Mouse (Mus musculus) intestine, postnatal 0 days (tissue): ENCODE measurements around the gene Mical2. TPM values are rescaled to one million over a fixed set of nuclear protein-coding genes. Genes with fewer than 3 reads are reported as not detected.

Experiments used
- ATAC-seq: fragments of 200-750 bp; cut with Nextera tagmentation; 2 replicates; pipeline ENCODE4 v1.8.0; 2017; ENCODE audit warnings: mild to moderate bottlenecking, moderate TSS enrichment, moderate library complexity
- H3K27ac ChIP-seq: fragments of 300-500 bp; sonication (generic); 2 replicates; pipeline ENCODE4 v1.5.1; 2014; ENCODE audit warnings: mild to moderate bottlenecking, low read depth, low read length, moderate library complexity
- H3K27me3 ChIP-seq: fragments of 300-500 bp; sonication (generic); replicated peaks from 2 replicates; pipeline ENCODE4 v1.6.1; 2014; ENCODE audit warnings: low read length, mixed read lengths; ENCODE audit not compliant: control insufficient read depth, insufficient read depth
- H3K36me3 ChIP-seq: fragments of 300-500 bp; sonication (generic); 2 replicates; pipeline ENCODE4 v1.6.1; 2014; ENCODE audit warnings: mild to moderate bottlenecking, moderate library complexity; ENCODE audit not compliant: control insufficient read depth, insufficient read depth
- H3K4me1 ChIP-seq: fragments of 300-500 bp; sonication (generic); replicated peaks from 2 replicates; pipeline ENCODE4 v1.6.1; 2014; ENCODE audit warnings: antibody characterized with exemption, low read length, mixed read lengths; ENCODE audit not compliant: control insufficient read depth, insufficient read depth
- H3K4me2 ChIP-seq: fragments of 300-500 bp; sonication (generic); replicated peaks from 2 replicates; pipeline ENCODE4 v1.6.1; 2014; ENCODE audit warnings: low read depth, mild to moderate bottlenecking, moderate library complexity
- H3K4me3 ChIP-seq: fragments of 300-500 bp; sonication (generic); 2 replicates; pipeline ENCODE4 v1.5.1; 2014; ENCODE audit warnings: low read depth, low read length
- H3K9ac ChIP-seq: fragments of 300-500 bp; sonication (generic); 2 replicates; pipeline ENCODE4 v1.6.1; 2014; ENCODE audit warnings: mild to moderate bottlenecking, low read depth, low read length
- H3K9me3 ChIP-seq: fragments of 300-500 bp; sonication (generic); 2 replicates; pipeline ENCODE4 v1.6.1; 2016; ENCODE audit warnings: mixed run types; ENCODE audit not compliant: control insufficient read depth
- CTCF ChIP-seq: sonication (generic); IDR thresholded peaks from 2 replicates; pipeline ENCODE4 v1.5.1; 2016; ENCODE audit warnings: low read depth, mild to moderate bottlenecking, control low read depth, antibody characterized with exemption, moderate library complexity
- WGBS: fragments of 180-500 bp; shearing (Covaris S2); extraction: QIAGEN DNeasy Blood & Tissue Kit; methylation state at CpG from one replicate; pipeline ENCODE4 v1.1.7; 2014; 5-methylcytosine and 5-hydroxymethylcytosine counted together
- polyA plus RNA-seq: library from polyadenylated mRNA; unstranded; fragments of >200 nt; fragmentation: Nextera tagmentation; extraction: Ambion mirVana; gene quantifications from 2 replicates; pipeline ENCODE4 v1.2.1, GENCODE M21; 2015

Gene Mical2
- polyA plus RNA-seq, 1 experiment from 2014 or later: 13.0 TPM

DNA sequence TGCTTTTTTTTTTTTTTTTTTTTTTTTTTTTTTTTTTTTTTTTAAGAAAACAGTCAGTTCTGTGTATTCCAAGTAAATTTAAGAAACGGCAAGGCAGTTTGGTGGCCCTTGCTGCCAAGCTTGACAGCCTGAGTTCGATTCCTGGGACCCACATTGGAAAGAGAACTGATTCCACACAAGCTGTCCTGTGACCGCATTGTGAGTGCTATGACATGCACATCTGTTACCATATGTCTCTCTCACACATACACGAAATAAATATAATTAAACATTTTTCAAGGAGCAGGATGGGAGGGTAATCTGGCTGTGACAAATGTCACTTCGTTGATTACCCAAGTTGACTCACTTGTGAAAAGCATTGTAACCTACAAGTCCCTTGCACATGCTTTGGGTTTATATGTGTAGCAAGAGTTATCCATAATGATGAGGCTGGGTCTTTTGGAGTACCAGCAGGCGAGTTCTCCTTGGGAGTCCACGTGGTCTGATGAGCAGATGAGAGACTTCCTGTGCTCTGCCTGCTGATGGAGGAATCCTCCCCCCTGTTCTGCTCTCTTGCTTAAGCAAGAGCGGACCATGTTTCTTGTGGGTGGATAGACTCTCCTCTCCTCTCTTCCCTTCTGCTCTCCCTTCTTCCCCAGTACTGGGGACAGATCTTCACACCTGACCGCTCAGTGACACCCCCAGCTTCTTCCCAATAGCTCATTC lies 58.1 kb downstream of the Mical2 start:
- no peak overlapping the region for H3K4me2 ChIP-seq
- ATAC-seq: no peak
- no peak overlapping the region for H3K4me3 ChIP-seq
- TF ChIP-seq CTCF: no peak
- no peaks in the 10 kb centered on the region for H3K9me3 ChIP-seq
- H3K27ac ChIP-seq: no peak overlapping the region
- peaks cover 10% of the 10 kb centered on the region for H3K4me1 ChIP-seq
- no peak overlapping the region for H3K9ac ChIP-seq
- WGBS: 81% methylated on average over 9 of the region's 9 CpGs
- H3K27me3 ChIP-seq: no peaks in the 10 kb centered on the region
- H3K36me3 ChIP-seq: no peaks in the 10 kb centered on the region

- Histone ChIP-seq H3K9me3 (no peaks in the 10 kb centered on the region), H3K9ac (no peak overlapping the region), H3K27ac (0 out of 2 replicates have a peak overlapping the region, but pooled peaks have one; percentile 16), H3K4me1 (peaks cover under 1% of the 10 kb centered on the region; the same call in 1 of the 2 replicates), H3K4me2 (no peak overlapping the region), H3K4me3 (no peak overlapping the region), H3K36me3 (no peaks in the 10 kb centered on the region), H3K27me3 (no peaks in the 10 kb centered on the region)
- ATAC-seq: no peak
- TF ChIP-seq CTCF: no peak
- WGBS: 66% methylated on average over 8 of the region's 8 CpGs
These were observed 59.9 kb downstream of the Mical2 start for GRCm38 (mm10) chr7:112285573-112285972.

DNA sequence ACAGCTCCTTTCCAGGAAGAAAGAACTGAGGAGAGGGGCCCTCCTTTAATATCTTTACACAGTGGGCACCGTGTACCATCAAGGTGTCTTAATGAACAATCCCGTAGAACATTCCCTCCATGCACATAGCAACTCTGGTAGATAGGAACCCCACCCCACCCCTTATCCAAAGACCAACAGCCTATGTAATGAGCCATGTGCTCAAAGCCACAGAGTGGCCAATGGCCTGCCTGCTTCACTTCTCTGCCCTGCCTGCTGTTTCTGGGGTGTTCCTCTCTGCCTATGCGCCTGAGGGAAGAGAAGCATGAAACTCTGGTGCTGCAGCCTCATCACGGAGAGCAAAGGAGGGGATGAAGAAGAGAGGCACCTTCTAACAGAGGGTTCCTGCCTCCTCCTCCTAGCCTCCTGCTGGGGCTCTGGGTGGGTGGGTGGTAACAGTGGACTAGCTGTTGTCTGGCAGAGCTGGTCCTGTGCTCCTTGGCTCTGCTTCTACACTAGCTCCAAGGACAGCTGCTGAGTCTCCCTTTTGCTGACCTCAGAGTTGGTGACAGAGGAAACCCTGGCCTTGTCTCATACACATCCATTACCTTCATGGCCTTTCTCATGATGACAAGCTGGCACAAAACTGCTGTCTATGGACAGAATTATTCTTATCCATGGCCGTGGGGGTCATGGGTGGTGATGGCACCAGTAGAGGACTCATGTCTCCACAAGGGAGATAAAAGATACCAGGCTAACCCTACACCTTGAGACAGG lies 62.9 kb downstream of the Mical2 start:
- H3K27me3 ChIP-seq: no peaks in the 10 kb centered on the region
- ATAC-seq: no peak
- TF ChIP-seq CTCF: no peak
- H3K9ac ChIP-seq: no peak overlapping the region
- H3K4me2 ChIP-seq: no peak overlapping the region
- no peak overlapping the region for H3K27ac ChIP-seq
- H3K36me3 ChIP-seq: no peaks in the 10 kb centered on the region
- no peaks in the 10 kb centered on the region for H3K4me1 ChIP-seq
- 80% methylated on average over 5 of the region's 5 CpGs for WGBS
- H3K4me3 ChIP-seq: no peak overlapping the region
- no peaks in the 10 kb centered on the region for H3K9me3 ChIP-seq

DNA sequence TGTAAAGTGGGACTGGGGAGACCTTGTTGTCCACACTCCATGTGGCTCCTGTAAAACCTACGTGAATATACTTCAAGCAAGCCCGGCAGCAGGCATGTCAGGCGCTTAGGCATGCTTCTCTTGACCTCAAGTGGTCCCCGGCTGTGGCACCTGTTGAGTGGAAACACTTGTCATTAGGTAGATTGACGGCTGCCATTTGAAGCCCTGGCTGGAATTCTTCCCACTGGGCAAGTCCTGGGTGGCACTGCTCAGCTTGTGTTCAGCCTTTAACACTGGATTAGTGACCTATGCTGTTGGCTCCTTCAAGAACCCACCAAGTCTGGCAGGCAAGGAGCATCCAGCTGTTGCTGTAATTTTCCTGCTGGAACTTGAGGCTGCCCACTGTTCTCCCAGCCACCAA lies 63.9 kb downstream of the Mical2 start:
- no peak for ATAC-seq
- TF ChIP-seq CTCF: no peak
- 83% methylated on average over 5 of the region's 5 CpGs for whole genome bisulfite sequencing
- no peaks in the 10 kb centered on the region for H3K9me3 ChIP-seq
- no peak overlapping the region for H3K27ac ChIP-seq
- no peaks in the 10 kb centered on the region for H3K36me3 ChIP-seq
- H3K4me3 ChIP-seq: no peak overlapping the region
- no peaks in the 10 kb centered on the region for H3K4me1 ChIP-seq
- H3K9ac ChIP-seq: no peak overlapping the region
- H3K27me3 ChIP-seq: no peaks in the 10 kb centered on the region
- H3K4me2 ChIP-seq: no peak overlapping the region

- H3K27me3 ChIP-seq: no peaks in the 10 kb centered on the region
- WGBS: 62% methylated on average over 4 of the region's 4 CpGs
These were observed 64.3 kb downstream of the Mical2 start for GRCm38 (mm10) chr7:112289990-112290389.

GRCm38 (mm10) chr7:112293456-112294104 lies 67.9 kb downstream of the Mical2 start:
- ATAC-seq: no peak
- Histone ChIP-seq H3K27ac (no peak overlapping the region), H3K4me3 (no peak overlapping the region), H3K4me2 (no peak overlapping the region), H3K36me3 (no peaks in the 10 kb centered on the region), H3K9me3 (no peaks in the 10 kb centered on the region), H3K27me3 (no peaks in the 10 kb centered on the region), H3K9ac (no peak overlapping the region), H3K4me1 (no peaks in the 10 kb centered on the region)
- 42% methylated on average over 6 of the region's 7 CpGs for WGBS
- no peak for TF ChIP-seq CTCF

More at GRCm38 (mm10) chr7:112289990-112290389, 64.3 kb downstream of the Mical2 start:
- H3K27ac ChIP-seq: no peak overlapping the region
- H3K4me3 ChIP-seq: no peak overlapping the region
- no peak overlapping the region for H3K9ac ChIP-seq
- no peak overlapping the region for H3K4me2 ChIP-seq
- no peaks in the 10 kb centered on the region for H3K9me3 ChIP-seq
- H3K36me3 ChIP-seq: no peaks in the 10 kb centered on the region
- no peak for TF ChIP-seq CTCF
- ATAC-seq: no peak
- H3K4me1 ChIP-seq: no peaks in the 10 kb centered on the region
